Mouse (Mus musculus) ES-Bruce4 (cell line): ENCODE data around the gene Nsun5. TPM values are rescaled to one million over a fixed set of nuclear protein-coding genes. Genes with fewer than 3 reads are reported as not detected.

Experiments
- H3K27ac ChIP-seq: 2 replicates; pipeline ENCODE4 v1.5.1; 2012; ENCODE audit warnings: low read length, inconsistent platforms; ENCODE audit not compliant: insufficient read depth
- H3K27me3 ChIP-seq: 2 replicates; pipeline ENCODE4 v1.6.1; 2012; ENCODE audit warnings: mild to moderate bottlenecking, low read length, inconsistent platforms; ENCODE audit not compliant: control insufficient read depth, poor library complexity, insufficient read depth, severe bottlenecking
- H3K36me3 ChIP-seq: 2 replicates; pipeline ENCODE4 v1.6.1; 2012; ENCODE audit warnings: inconsistent platforms, mild to moderate bottlenecking, low read length, moderate library complexity; ENCODE audit not compliant: control insufficient read depth, poor library complexity, insufficient read depth, severe bottlenecking
- H3K4me1 ChIP-seq: one replicate; pipeline ENCODE4 v1.8.1; 2011; ENCODE audit warnings: low read length; ENCODE audit not compliant: control insufficient read depth, insufficient read depth
- H3K4me3 ChIP-seq: 2 replicates; pipeline ENCODE4 v1.5.1; 2011; ENCODE audit warnings: low read depth, mild to moderate bottlenecking, low read length
- H3K9ac ChIP-seq: 2 replicates; pipeline ENCODE4 v1.6.1; 2012; ENCODE audit warnings: low read depth, mild to moderate bottlenecking, inconsistent platforms; ENCODE audit not compliant: poor library complexity, severe bottlenecking
- H3K9me3 ChIP-seq: replicated peaks from 2 replicates; pipeline ENCODE4 v1.6.1; 2012; ENCODE audit warnings: mild to moderate bottlenecking, low read length, inconsistent platforms; ENCODE audit not compliant: control insufficient read depth, poor library complexity, insufficient read depth, severe bottlenecking
- CTCF ChIP-seq: IDR thresholded peaks from one replicate; pipeline ENCODE4 v1.8.1; 2011; ENCODE audit warnings: low read depth, low read length
- EP300 ChIP-seq: IDR thresholded peaks from 2 replicates; pipeline ENCODE4 v1.6.1; 2011; ENCODE audit warnings: low read depth, low read length; ENCODE audit not compliant: insufficient read depth
- POLR2A ChIP-seq: IDR thresholded peaks from one replicate; pipeline ENCODE4 v1.8.1; 2011; ENCODE audit warnings: low read length; ENCODE audit not compliant: insufficient read depth
- polyA plus RNA-seq: library from polyadenylated mRNA; stranded (reverse); fragments of >200 nt; gene quantifications from 2 replicates; pipeline ENCODE4 v1.2.4, GENCODE M21; 2011; ENCODE audit warnings: low read depth; ENCODE audit not compliant: missing spikeins, insufficient read depth, insufficient read length

Gene Nsun5
- polyA plus RNA-seq, 1 experiment: 18.8 TPM

- H3K4me3 ChIP-seq: no peak overlapping the region
- H3K9ac ChIP-seq: no peak overlapping the region
- H3K9me3 ChIP-seq: no peaks in the 10 kb centered on the region
- no peaks in the 10 kb centered on the region for H3K27me3 ChIP-seq
- H3K36me3 ChIP-seq: no peaks in the 10 kb centered on the region
- no peak for TF ChIP-seq CTCF
- no peak for TF ChIP-seq EP300
- TF ChIP-seq POLR2A: no peak
- no peaks in the 10 kb centered on the region for H3K4me1 ChIP-seq
- H3K27ac ChIP-seq: no peak overlapping the region
These were observed 32.2 kb upstream of the Nsun5 start for GRCm38 (mm10) chr5:135337575-135337974.

GRCm38 (mm10) chr5:135345989-135346388, 23.8 kb upstream of the Nsun5 start:
- Histone ChIP-seq H3K9ac (no peak overlapping the region), H3K4me1 (no peaks in the 10 kb centered on the region), H3K4me3 (no peak overlapping the region), H3K27me3 (no peaks in the 10 kb centered on the region), H3K27ac (no peak overlapping the region), H3K36me3 (no peaks in the 10 kb centered on the region), H3K9me3 (0 out of 2 replicates have a peak, but pooled peaks cover 4% of the 10 kb centered on the region)
- TF ChIP-seq CTCF: no peak
- TF ChIP-seq EP300: no peak
- TF ChIP-seq POLR2A: no peak

- Histone ChIP-seq H3K9ac (no peak overlapping the region), H3K27ac (no peak overlapping the region), H3K4me3 (no peak overlapping the region), H3K27me3 (no peaks in the 10 kb centered on the region), H3K9me3 (0 out of 2 replicates have a peak, but pooled peaks cover 5% of the 10 kb centered on the region), H3K4me1 (no peaks in the 10 kb centered on the region), H3K36me3 (no peaks in the 10 kb centered on the region)
- no peak for TF ChIP-seq EP300
- no peak for TF ChIP-seq POLR2A
- no peak for TF ChIP-seq CTCF
These were observed 23.3 kb upstream of the Nsun5 start for GRCm38 (mm10) chr5:135346430-135346829.

- H3K27me3 ChIP-seq: no peaks in the 10 kb centered on the region
- no peak for TF ChIP-seq EP300
- H3K27ac ChIP-seq: no peak overlapping the region
- 0 out of 2 replicates have a peak, but pooled peaks cover 5% of the 10 kb centered on the region for H3K9me3 ChIP-seq
- H3K4me3 ChIP-seq: no peak overlapping the region
- no peaks in the 10 kb centered on the region for H3K4me1 ChIP-seq
- H3K9ac ChIP-seq: no peak overlapping the region
- H3K36me3 ChIP-seq: no peaks in the 10 kb centered on the region
These were observed 22.2 kb upstream of the Nsun5 start for GRCm38 (mm10) chr5:135347511-135348011.

GRCm38 (mm10) chr5:135349862-135350261, 19.9 kb upstream of the Nsun5 start, which contains the start of gene Fkbp6:
TSS of gene Fkbp6 (minus strand) at chr5:135350044.
- Histone ChIP-seq H3K9me3 (0 out of 2 replicates have a peak, but pooled peaks cover 5% of the 10 kb centered on the region), H3K9ac (no peak within 1 kb of the TSS), H3K4me3 (no peak within 1 kb of the TSS), H3K4me1 (no peaks in the 10 kb centered on the region), H3K27ac (no peak within 1 kb of the TSS), H3K36me3 (no peaks in the 10 kb centered on the region), H3K27me3 (no peaks in the 10 kb centered on the region)
- TF ChIP-seq POLR2A (no peak), CTCF (no peak), EP300 (no peak)

GRCm38 (mm10) chr5:135351606-135352005, 18.1 kb upstream of the Nsun5 start:
- Histone ChIP-seq H3K4me1 (no peaks in the 10 kb centered on the region), H3K9me3 (0 out of 2 replicates have a peak, but pooled peaks cover 5% of the 10 kb centered on the region), H3K9ac (no peak overlapping the region), H3K27me3 (no peaks in the 10 kb centered on the region), H3K27ac (no peak overlapping the region), H3K36me3 (no peaks in the 10 kb centered on the region), H3K4me3 (no peak overlapping the region)
- TF ChIP-seq POLR2A: no peak
- no peak for TF ChIP-seq CTCF
- TF ChIP-seq EP300: no peak
